Mouse (Mus musculus) MEL (cell line): ENCODE measurements around the gene Arl15.

Experiments
- CHD1 ChIP-seq: IDR thresholded peaks from 2 replicates; pipeline ENCODE4 v1.6.1; 2012; ENCODE audit warnings: low read depth, mild to moderate bottlenecking, inconsistent platforms, low read length, improper control_type of control experiment
- CTCF ChIP-seq, 3 experiments: IDR thresholded peaks in 2 of 3; conservative IDR thresholded peaks in 1 of 3; 2 replicates each; pipeline ENCODE4 v1.5.1; 2011 to 2012; ENCODE audit warnings: low read length in 3 of 3, low read depth in 2 of 3, mild to moderate bottlenecking in 2 of 3, improper control_type of control experiment in 1 of 3, inconsistent platforms in 1 of 3, mixed read lengths in 1 of 3, moderate library complexity in 1 of 3; ENCODE audit not compliant: control insufficient read depth in 1 of 3, insufficient read depth in 1 of 3, poor library complexity in 1 of 3, severe bottlenecking in 1 of 3
- EP300 ChIP-seq, 2 experiments: IDR thresholded peaks; 2 replicates each; pipeline ENCODE4 v1.6.1; 2011; ENCODE audit warnings: improper control_type of control experiment in 2 of 2, low read length in 2 of 2, low read depth in 1 of 2, mild to moderate bottlenecking in 1 of 2
- ETS1 ChIP-seq: IDR thresholded peaks from 2 replicates; pipeline ENCODE4 v1.6.1; 2012; ENCODE audit warnings: low read depth, mild to moderate bottlenecking, inconsistent platforms, low read length, improper control_type of control experiment, moderate library complexity
- HCFC1 ChIP-seq: IDR thresholded peaks from 2 replicates; pipeline ENCODE4 v1.6.1; 2012; ENCODE audit warnings: low read depth, mild to moderate bottlenecking, inconsistent platforms, low read length, improper control_type of control experiment, moderate library complexity
- MAZ ChIP-seq: IDR thresholded peaks from 2 replicates; pipeline ENCODE4 v1.6.1; 2012; ENCODE audit warnings: low read depth, mild to moderate bottlenecking, inconsistent platforms, low read length, improper control_type of control experiment
- MYC ChIP-seq: IDR thresholded peaks from 2 replicates; pipeline ENCODE4 v1.6.1; 2011; ENCODE audit warnings: low read depth, mild to moderate bottlenecking, low read length, improper control_type of control experiment, moderate library complexity
- POLR2A ChIP-seq, 2 experiments: IDR thresholded peaks; 2 replicates each; pipeline ENCODE4 v1.6.1; 2011 to 2012; ENCODE audit warnings: low read length in 2 of 2, mild to moderate bottlenecking in 2 of 2, control low read depth in 1 of 2, improper control_type of control experiment in 1 of 2, low read depth in 1 of 2, moderate library complexity in 1 of 2; ENCODE audit not compliant: control insufficient read depth in 1 of 2, insufficient read depth in 1 of 2, poor library complexity in 1 of 2
- SMC3 ChIP-seq: IDR thresholded peaks from 2 replicates; pipeline ENCODE4 v1.6.1; 2011; ENCODE audit warnings: low read depth, low read length, improper control_type of control experiment
- TAL1 ChIP-seq: IDR thresholded peaks from 2 replicates; pipeline ENCODE4 v1.6.1; 2012; ENCODE audit warnings: mild to moderate bottlenecking, inconsistent platforms, low read length, moderate library complexity, mixed read lengths
- TCF12 ChIP-seq: IDR thresholded peaks from 2 replicates; pipeline ENCODE4 v1.6.1; 2014; ENCODE audit warnings: low read depth, mild to moderate bottlenecking, inconsistent platforms, low read length, improper control_type of control experiment, moderate library complexity

GRCm38 (mm10) chr13:113917868-113918411 is 123.6 kb downstream of the Arl15 start:
- TF ChIP-seq HCFC1: no peak
- TF ChIP-seq SMC3: no peak
- TF ChIP-seq ETS1: no peak
- no peak for TF ChIP-seq CTCF (IDR thresholded peaks at IDR 0.05 in 2 of 3, conservative IDR thresholded peaks at IDR 0.05 in 1 of 3; ENCODE audit: control insufficient read depth in 1 of 3, insufficient read depth in 1 of 3, low read depth in 2 of 3, low read length in 3 of 3, poor library complexity in 1 of 3, severe bottlenecking in 1 of 3)
- no peak for TF ChIP-seq POLR2A (IDR thresholded peaks at IDR 0.05; ENCODE audit: control insufficient read depth in 1 of 2, insufficient read depth in 1 of 2, low read depth in 1 of 2, low read length in 2 of 2, poor library complexity in 1 of 2)
- TF ChIP-seq TAL1: no peak
- no peak for TF ChIP-seq CHD1
- TF ChIP-seq TCF12: no peak
- no peak for TF ChIP-seq MAZ
- no peak for TF ChIP-seq EP300 (IDR thresholded peaks at IDR 0.05; ENCODE audit: low read depth in 1 of 2, low read length in 2 of 2)
- no peak for TF ChIP-seq MYC
